Mouse (Mus musculus): Measurements from ENCODE around the gene Ifna14. TPM values are rescaled to one million over a fixed set of nuclear protein-coding genes. Genes with fewer than 3 reads are reported as not detected.
A peak's percentile ranks its signal among the peaks of the same experiment; 100 is the strongest.
"Not testable (repeated sequence)": the region's sequence is repeated elsewhere in the genome, so short reads cannot be mapped to it uniquely, and the experiment has no call there.

Gene Ifna14
- not detected in 2 replicates for polyA plus RNA-seq (2012; rRNA removed)

- H3K27me3 ChIP-seq (ENCODE audit: control insufficient read depth, insufficient read depth, low read length): no peaks in the 10 kb centered on the region
- no peak within 1 kb of the TSS for H3K27ac ChIP-seq (ENCODE audit: insufficient read depth, low read depth, low read length)
- no peaks in the 10 kb centered on the region for H3K36me3 ChIP-seq (ENCODE audit: control insufficient read depth, insufficient read depth, low read length)
- H3K4me3 ChIP-seq (ENCODE audit: low read depth, low read length): no peak within 1 kb of the TSS
- WGBS: 77% methylated on average over 1 of the region's 1 CpGs
- no peaks in the 10 kb centered on the region for H3K4me1 ChIP-seq (ENCODE audit: control insufficient read depth, insufficient read depth, insufficient read length, low read length)
- TF ChIP-seq POLR2A (IDR thresholded peaks at IDR 0.05; ENCODE audit: low read depth, low read length): no peak
- no peak for TF ChIP-seq CTCF (IDR thresholded peaks at IDR 0.05; ENCODE audit: extremely low read depth, insufficient read length, insufficient replicate concordance, low read depth, low read length)
Observed at GRCm38 (mm10) chr4:88571698-88572097, at the start of gene Ifna14. Gene Ifna14 (minus strand): TSS chr4:88571798.

- no peak for TF ChIP-seq CTCF (IDR thresholded peaks at IDR 0.05; ENCODE audit: extremely low read depth, insufficient read length, insufficient replicate concordance, low read depth, low read length)
- TF ChIP-seq POLR2A (IDR thresholded peaks at IDR 0.05; ENCODE audit: low read depth, low read length): no peak
- no peak within 1 kb of the TSS for H3K27ac ChIP-seq (ENCODE audit: insufficient read depth, low read depth, low read length)
Observed at GRCm38 (mm10) chr4:88603276-88603675, 31.7 kb upstream of the Ifna14 start, which contains the start of gene Ifna12. Gene Ifna12 (minus strand): TSS chr4:88603376.

GRCm38 (mm10) chr4:88592285-88592684, 20.7 kb upstream of the Ifna14 start, which contains the start of gene Ifna9:
Gene Ifna9 (minus strand): TSS chr4:88592385.
- TF ChIP-seq POLR2A (IDR thresholded peaks at IDR 0.05; ENCODE audit: low read depth, low read length) (no peak), CTCF (IDR thresholded peaks at IDR 0.05; ENCODE audit: extremely low read depth, insufficient read length, insufficient replicate concordance, low read depth, low read length) (no peak)
- WGBS: 66% methylated on average over 1 of the region's 1 CpGs
- H3K27me3 ChIP-seq (ENCODE audit: control insufficient read depth, insufficient read depth, low read length): no peaks in the 10 kb centered on the region
- H3K4me3 ChIP-seq (ENCODE audit: low read depth, low read length): no peak within 1 kb of the TSS
- no peak within 1 kb of the TSS for H3K27ac ChIP-seq (ENCODE audit: insufficient read depth, low read depth, low read length)
- no peaks in the 10 kb centered on the region for H3K36me3 ChIP-seq (ENCODE audit: control insufficient read depth, insufficient read depth, low read length)
- H3K4me1 ChIP-seq (ENCODE audit: control insufficient read depth, insufficient read depth, insufficient read length, low read length): no peaks in the 10 kb centered on the region

More at GRCm38 (mm10) chr4:88603276-88603675, 31.7 kb upstream of the Ifna14 start, which contains the start of gene Ifna12:
- no peak within 1 kb of the TSS for H3K4me3 ChIP-seq (ENCODE audit: low read depth, low read length)
- H3K36me3 ChIP-seq (ENCODE audit: control insufficient read depth, insufficient read depth, low read length): no peaks in the 10 kb centered on the region
- H3K27me3 ChIP-seq (ENCODE audit: control insufficient read depth, insufficient read depth, low read length): no peaks in the 10 kb centered on the region
- no peaks in the 10 kb centered on the region for H3K4me1 ChIP-seq (ENCODE audit: control insufficient read depth, insufficient read depth, insufficient read length, low read length)

GRCm38 (mm10) chr4:88561791-88562190, 9.8 kb downstream of the Ifna14 start:
- no peaks in the 10 kb centered on the region for H3K36me3 ChIP-seq (ENCODE audit: control insufficient read depth, insufficient read depth, low read length)
- H3K4me3 ChIP-seq (ENCODE audit: low read depth, low read length): no peak overlapping the region
- H3K27me3 ChIP-seq (ENCODE audit: control insufficient read depth, insufficient read depth, low read length): no peaks in the 10 kb centered on the region
- no peaks in the 10 kb centered on the region for H3K4me1 ChIP-seq (ENCODE audit: control insufficient read depth, insufficient read depth, insufficient read length, low read length)
- 93% methylated on average over 1 of the region's 1 CpGs for WGBS
- TF ChIP-seq CTCF (IDR thresholded peaks at IDR 0.05; ENCODE audit: extremely low read depth, insufficient read length, insufficient replicate concordance, low read depth, low read length): no peak
- no peak for TF ChIP-seq POLR2A (IDR thresholded peaks at IDR 0.05; ENCODE audit: low read depth, low read length)
- H3K27ac ChIP-seq (ENCODE audit: insufficient read depth, low read depth, low read length): no peak overlapping the region

- not testable (repeated sequence) for H3K4me1 ChIP-seq (ENCODE audit: control insufficient read depth, insufficient read depth, insufficient read length, low read length); H3K36me3 ChIP-seq (ENCODE audit: control insufficient read depth, insufficient read depth, low read length); H3K27ac ChIP-seq (ENCODE audit: insufficient read depth, low read depth, low read length); H3K4me3 ChIP-seq (ENCODE audit: low read depth, low read length); H3K27me3 ChIP-seq (ENCODE audit: control insufficient read depth, insufficient read depth, low read length)
Observed at GRCm38 (mm10) chr4:88558145-88558544, 13.5 kb downstream of the Ifna14 start, which contains the start of gene Ifna15. Gene Ifna15 (minus strand): TSS chr4:88558245.

- Histone ChIP-seq H3K27ac (ENCODE audit: insufficient read depth, low read depth, low read length) (no peak overlapping the region), H3K4me1 (ENCODE audit: control insufficient read depth, insufficient read depth, insufficient read length, low read length) (no peaks in the 10 kb centered on the region; the same call in 1 of the 2 replicates), H3K27me3 (ENCODE audit: control insufficient read depth, insufficient read depth, low read length) (no peaks in the 10 kb centered on the region), H3K4me3 (ENCODE audit: low read depth, low read length) (peak overlapping the region; percentile 62), H3K36me3 (ENCODE audit: control insufficient read depth, insufficient read depth, low read length) (no peaks in the 10 kb centered on the region)
- TF ChIP-seq CTCF (IDR thresholded peaks at IDR 0.05; ENCODE audit: extremely low read depth, insufficient read length, insufficient replicate concordance, low read depth, low read length): peak; percentile 90
- no peak for TF ChIP-seq POLR2A (IDR thresholded peaks at IDR 0.05; ENCODE audit: low read depth, low read length)
- 19% methylated on average over 22 of the region's 22 CpGs for WGBS
Observed at GRCm38 (mm10) chr4:88550161-88550945, 21.2 kb downstream of the Ifna14 start.

- no peak for TF ChIP-seq CTCF (IDR thresholded peaks at IDR 0.05; ENCODE audit: extremely low read depth, insufficient read length, insufficient replicate concordance, low read depth, low read length)
- TF ChIP-seq POLR2A (IDR thresholded peaks at IDR 0.05; ENCODE audit: low read depth, low read length): no peak
- Histone ChIP-seq H3K27ac (ENCODE audit: insufficient read depth, low read depth, low read length) (no peak overlapping the region), H3K27me3 (ENCODE audit: control insufficient read depth, insufficient read depth, low read length) (no peaks in the 10 kb centered on the region), H3K4me1 (ENCODE audit: control insufficient read depth, insufficient read depth, insufficient read length, low read length) (no peaks in the 10 kb centered on the region; the same call in 1 of the 2 replicates), H3K36me3 (ENCODE audit: control insufficient read depth, insufficient read depth, low read length) (no peaks in the 10 kb centered on the region), H3K4me3 (ENCODE audit: low read depth, low read length) (no peak overlapping the region)
- WGBS: 52% methylated on average over 1 of the region's 1 CpGs
Observed at GRCm38 (mm10) chr4:88547986-88548385, 23.6 kb downstream of the Ifna14 start.

All from small intestine, adult 2 months (tissue).